Mouse (Mus musculus): ENCODE measurements around the gene Bcas1.

GRCm38 (mm10) chr2:170336266-170336760 lies 91.3 kb downstream of the Bcas1 start:
- TF ChIP-seq POLR2AphosphoS2 (IDR thresholded peaks at IDR 0.05; ENCODE audit: insufficient read length, low read depth) (no peak), E2F4 (IDR thresholded peaks at IDR 0.05; ENCODE audit: insufficient read depth) (no peak), POLR2A (IDR thresholded peaks at IDR 0.05; ENCODE audit: insufficient read length, low read depth) (no peak)

Data from myocyte (in vitro differentiated cells).